Mouse (Mus musculus): ENCODE data around the gene Ip6k1. TPM values are rescaled to one million over a fixed set of nuclear protein-coding genes. Genes with fewer than 3 reads are reported as not detected.

Ip6k1 gene
- 100 to 1,000 TPM; 193 to 261 (median 223) TPM for total RNA-seq (2022)

- DNase-seq (ENCODE audit: low spot score in 2 of 2) = peak; percentile 100
Measured at GRCm38 (mm10) chr9:108001922-108002770, at the start of gene Ip6k1. TSS of gene Ip6k1 (plus strand) at chr9:108002501.

- DNase-seq (ENCODE audit: low spot score in 2 of 2) = no peak
Measured at GRCm38 (mm10) chr9:107955613-107956289, 46.5 kb upstream of the Ip6k1 start.

- DNase-seq (ENCODE audit: low spot score in 2 of 2) = no peak
Measured at GRCm38 (mm10) chr9:107957141-107957540, 45.2 kb upstream of the Ip6k1 start.

GRCm38 (mm10) chr9:107959896-107960295, 42.4 kb upstream of the Ip6k1 start:
- DNase-seq (ENCODE audit: low spot score in 2 of 2) = no peak

GRCm38 (mm10) chr9:107960928-107961327, 41.4 kb upstream of the Ip6k1 start:
- no peak for DNase-seq (ENCODE audit: low spot score in 2 of 2)

- DNase-seq (ENCODE audit: low spot score in 2 of 2) = peak; percentile 85 to 86
Measured at GRCm38 (mm10) chr9:107961351-107961762, 40.9 kb upstream of the Ip6k1 start.

GRCm38 (mm10) chr9:107961881-107962280, 40.4 kb upstream of the Ip6k1 start:
- DNase-seq (ENCODE audit: low spot score in 2 of 2) = peak; percentile 74 to 81

- DNase-seq (ENCODE audit: low spot score in 2 of 2) = no peak
Measured at GRCm38 (mm10) chr9:107962916-107963315, 39.4 kb upstream of the Ip6k1 start.

GRCm38 (mm10) chr9:107963700-107964099, 38.6 kb upstream of the Ip6k1 start:
- peak; percentile 65 to 72 for DNase-seq (ENCODE audit: low spot score in 2 of 2)

GRCm38 (mm10) chr9:107964681-107965080, 37.6 kb upstream of the Ip6k1 start:
- no peak for DNase-seq (ENCODE audit: low spot score in 2 of 2)

GRCm38 (mm10) chr9:107966676-107967075, 35.6 kb upstream of the Ip6k1 start:
- no peak for DNase-seq (ENCODE audit: low spot score in 2 of 2)

- DNase-seq (ENCODE audit: low spot score in 2 of 2) = no peak
Measured at GRCm38 (mm10) chr9:107967437-107967836, 34.9 kb upstream of the Ip6k1 start.

GRCm38 (mm10) chr9:107968531-107968930, 33.8 kb upstream of the Ip6k1 start:
- no peak for DNase-seq (ENCODE audit: low spot score in 2 of 2)

- DNase-seq (ENCODE audit: low spot score in 2 of 2) = no peak
Measured at GRCm38 (mm10) chr9:107970311-107970710, 32.0 kb upstream of the Ip6k1 start.

GRCm38 (mm10) chr9:107971690-107972541, 30.4 kb upstream of the Ip6k1 start:
- no peak for DNase-seq (ENCODE audit: low spot score in 2 of 2)

GRCm38 (mm10) chr9:107974491-107975171, 27.7 kb upstream of the Ip6k1 start:
- no peak for DNase-seq (ENCODE audit: low spot score in 2 of 2)

- no peak for DNase-seq (ENCODE audit: low spot score in 2 of 2)
Measured at GRCm38 (mm10) chr9:107975399-107976386, 26.6 kb upstream of the Ip6k1 start, which contains the start of gene Uba7. TSS of gene Uba7 (plus strand) at chr9:107975505.

- DNase-seq (ENCODE audit: low spot score in 2 of 2) = no peak
Measured at GRCm38 (mm10) chr9:107978815-107979214, 23.5 kb upstream of the Ip6k1 start.

- peak; percentile 67 to 70 for DNase-seq (ENCODE audit: low spot score in 2 of 2)
Measured at GRCm38 (mm10) chr9:107981684-107982605, 20.4 kb upstream of the Ip6k1 start.

Data from layer of hippocampus, adult 8-10 months (tissue).